Mouse (Mus musculus) cortical plate, adult 2 months (tissue): ENCODE data around the gene Myo5a. TPM values are rescaled to one million over a fixed set of nuclear protein-coding genes. Genes with fewer than 3 reads are reported as not detected.
"Not testable (repeated sequence)": the region's sequence is repeated elsewhere in the genome, so short reads cannot be mapped to it uniquely, and the experiment has no call there.

Experiments
- H3K27ac ChIP-seq: fragments of 200-500 bp; 2 replicates; pipeline ENCODE4 v1.5.1; 2012; ENCODE audit warnings: low read length, control low read depth, inconsistent platforms; ENCODE audit not compliant: insufficient read depth
- H3K4me1 ChIP-seq: fragments of 200-500 bp; 2 replicates; pipeline ENCODE4 v1.6.1; 2011; ENCODE audit warnings: low read length; ENCODE audit not compliant: control insufficient read depth, insufficient read depth
- H3K4me3 ChIP-seq: fragments of 200-500 bp; 2 replicates; pipeline ENCODE4 v1.5.1; 2011; ENCODE audit warnings: mild to moderate bottlenecking, low read length, control low read depth; ENCODE audit not compliant: insufficient read depth
- CTCF ChIP-seq: fragments of 200-500 bp; IDR thresholded peaks from 2 replicates; pipeline ENCODE4 v1.5.1; 2011; ENCODE audit warnings: mild to moderate bottlenecking, control low read depth, low read length; ENCODE audit not compliant: insufficient read depth; ENCODE audit errors: extremely low read depth
- POLR2A ChIP-seq: fragments of 200-500 bp; IDR thresholded peaks from 2 replicates; pipeline ENCODE4 v1.6.1; 2011; ENCODE audit warnings: mild to moderate bottlenecking, low read length, control low read depth; ENCODE audit not compliant: insufficient read depth; ENCODE audit errors: extremely low read depth
- polyA plus RNA-seq: library from polyadenylated mRNA; depleted of rRNA; stranded (reverse); fragments of >200 nt; gene quantifications from 2 replicates; pipeline ENCODE4 v1.2.3, GENCODE M21; 2012

The Myo5a gene
- polyA plus RNA-seq, 1 experiment, result 116 TPM

DNA sequence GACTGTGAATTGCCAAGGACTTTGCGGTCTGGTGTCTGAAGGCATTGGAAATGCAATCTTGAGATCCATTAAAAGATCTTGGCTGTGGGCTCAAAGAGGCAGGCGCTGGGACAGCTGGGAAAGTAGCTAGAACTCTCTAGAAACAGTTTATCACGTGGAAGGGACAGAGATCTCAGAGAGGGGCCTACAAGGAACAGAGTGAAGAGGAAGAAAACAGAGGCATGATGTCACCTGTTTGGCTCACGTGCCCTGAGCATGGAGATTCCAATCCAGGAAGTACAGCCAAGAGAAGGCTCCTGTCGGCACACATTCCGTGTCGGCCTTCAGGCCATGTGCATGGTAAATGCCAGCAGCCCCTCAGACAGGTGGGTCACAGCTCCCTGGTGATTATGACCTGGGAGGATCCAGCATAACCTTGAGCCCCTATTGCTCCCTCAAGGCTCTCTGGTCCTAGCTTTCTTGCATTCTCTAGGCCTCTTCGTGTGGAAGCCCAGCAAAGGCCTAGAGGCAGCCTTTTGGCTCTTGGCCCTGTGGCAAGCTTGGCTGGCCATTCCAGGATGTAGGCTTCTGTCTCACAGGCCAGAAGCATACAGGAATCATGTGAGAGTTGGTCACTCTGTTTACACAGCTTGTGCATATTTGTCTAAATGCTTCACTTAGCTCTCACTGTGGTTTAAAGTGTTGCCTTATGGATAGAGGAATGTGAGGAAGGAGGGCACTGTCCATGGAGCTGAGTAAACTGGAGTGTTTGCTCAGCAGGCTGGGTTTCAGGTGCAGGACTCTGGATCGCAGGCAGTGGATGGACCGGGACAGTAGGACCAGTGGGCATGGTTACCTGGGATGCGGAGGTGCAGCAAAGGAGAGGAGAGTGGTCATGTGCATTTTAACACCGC lies 165.8 kb downstream of the Myo5a start:
- TF ChIP-seq POLR2A, result no peak
- TF ChIP-seq CTCF, result no peak
- Histone ChIP-seq H3K4me1 (peaks cover 16% of the 10 kb centered on the region), H3K4me3 (no peak overlapping the region), H3K27ac (peak overlapping the region; percentile 96; the same call in 1 of the 2 replicates)

DNA sequence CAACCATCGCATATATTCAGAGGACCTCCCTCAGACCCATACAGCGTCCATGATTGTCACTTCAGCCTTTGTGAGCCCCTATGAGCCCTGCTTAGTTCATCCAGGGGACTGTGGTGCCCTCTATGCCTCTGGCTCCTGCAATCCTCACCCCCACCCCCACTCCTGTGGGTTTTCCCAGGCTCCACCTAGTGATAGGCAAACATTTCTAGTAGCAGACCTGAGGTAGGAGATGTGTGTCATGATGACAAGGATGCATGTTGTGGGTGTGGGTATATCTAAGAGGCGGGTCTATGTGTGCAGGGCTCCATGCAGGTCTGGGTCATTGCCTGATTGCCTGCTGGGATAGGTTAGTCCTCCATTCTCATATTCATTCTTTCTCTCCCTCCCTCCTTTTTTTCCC lies 167.4 kb downstream of the Myo5a start:
- TF ChIP-seq CTCF, result no peak
- TF ChIP-seq POLR2A, result no peak
- Histone ChIP-seq H3K4me1 (peaks cover 14% of the 10 kb centered on the region), H3K27ac (no peak overlapping the region)

DNA sequence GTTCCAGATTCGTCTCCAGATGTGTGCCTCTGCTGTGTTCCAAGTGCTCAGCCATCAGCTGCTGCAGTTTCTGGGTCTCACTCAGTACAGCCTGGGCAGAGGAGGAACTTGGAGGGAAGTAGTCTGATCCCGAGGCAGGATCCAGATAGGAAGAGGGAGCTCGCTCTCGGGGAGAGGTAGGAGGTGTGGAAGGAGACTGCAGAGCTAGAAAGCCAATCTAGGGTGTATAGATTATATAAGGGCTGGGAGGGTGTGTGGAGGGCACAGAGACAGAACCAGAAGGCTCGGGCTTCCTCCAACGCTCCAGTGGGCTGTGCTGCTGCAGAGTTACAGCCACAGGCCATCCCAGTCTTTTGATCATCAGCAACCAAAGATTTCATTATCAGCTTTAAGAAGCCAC lies 172.2 kb downstream of the Myo5a start:
- Histone ChIP-seq H3K27ac (peak overlapping the region; percentile 97), H3K4me1 (peaks cover 13% of the 10 kb centered on the region), H3K4me3 (no peak overlapping the region)
- TF ChIP-seq CTCF, result no peak
- peak; percentile 44; the same call in 1 of the 2 replicates for TF ChIP-seq POLR2A

More for the DNA sequence above, 167.4 kb downstream of the Myo5a start:
- no peak overlapping the region for H3K4me3 ChIP-seq

DNA sequence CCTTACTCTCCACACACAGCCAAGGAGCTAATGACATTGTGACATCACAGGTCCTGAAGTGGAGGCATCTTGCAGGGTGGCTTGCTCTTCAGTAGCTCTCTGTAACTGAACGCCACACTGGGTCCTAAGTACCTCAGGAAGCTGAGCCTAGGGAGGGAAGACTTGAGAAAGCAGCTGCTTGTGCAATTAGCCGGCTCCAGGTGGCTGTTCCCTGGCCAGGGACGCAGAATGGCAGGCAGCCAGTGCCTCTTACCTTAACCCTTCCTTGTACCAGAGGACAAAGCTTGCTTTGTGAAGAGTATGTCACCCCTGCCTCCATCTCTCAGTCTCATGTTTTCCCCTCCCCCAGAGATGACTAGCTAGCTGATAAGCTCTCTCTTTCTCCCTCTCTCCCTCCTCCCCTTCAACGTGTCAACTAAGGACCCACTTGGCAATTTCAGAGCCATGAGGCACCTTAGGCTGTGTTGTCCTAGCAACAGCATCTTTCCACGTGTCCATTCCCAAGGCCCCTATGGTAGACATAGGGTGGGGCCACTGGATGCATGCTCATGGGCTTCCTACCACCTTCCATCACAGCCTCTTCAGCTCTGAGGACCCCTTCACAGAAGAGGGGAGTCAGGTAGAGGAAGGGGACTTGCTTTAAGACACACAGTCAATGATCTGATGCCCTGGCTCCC lies 173.1 kb downstream of the Myo5a start:
- Histone ChIP-seq H3K27ac (peak overlapping the region; percentile 97), H3K4me1 (peaks cover 15% of the 10 kb centered on the region)
- TF ChIP-seq POLR2A (no peak), CTCF (no peak)

GRCm38 (mm10) chr9:75244527-75244926 lies 173.7 kb downstream of the Myo5a start:
- Histone ChIP-seq H3K27ac (no peak overlapping the region), H3K4me3 (no peak overlapping the region), H3K4me1 (peaks cover 15% of the 10 kb centered on the region)
- TF ChIP-seq CTCF, result 0 out of 2 replicates have a peak, but pooled peaks have one; percentile 13
- no peak for TF ChIP-seq POLR2A

More for the DNA sequence above, 173.1 kb downstream of the Myo5a start:
- no peak overlapping the region for H3K4me3 ChIP-seq

GRCm38 (mm10) chr9:75246080-75246930 lies 175.5 kb downstream of the Myo5a start:
- Histone ChIP-seq H3K4me3 (no peak overlapping the region), H3K27ac (peak overlapping the region; percentile 52), H3K4me1 (peaks cover 16% of the 10 kb centered on the region)
- no peak for TF ChIP-seq CTCF
- no peak for TF ChIP-seq POLR2A

- Histone ChIP-seq H3K27ac (peak overlapping the region; percentile 78), H3K4me1 (peaks cover 17% of the 10 kb centered on the region), H3K4me3 (no peak overlapping the region)
- no peak; the same call in 1 of the 2 replicates for TF ChIP-seq POLR2A
- no peak for TF ChIP-seq CTCF
Observed at GRCm38 (mm10) chr9:75247870-75248269, 177.1 kb downstream of the Myo5a start.

DNA sequence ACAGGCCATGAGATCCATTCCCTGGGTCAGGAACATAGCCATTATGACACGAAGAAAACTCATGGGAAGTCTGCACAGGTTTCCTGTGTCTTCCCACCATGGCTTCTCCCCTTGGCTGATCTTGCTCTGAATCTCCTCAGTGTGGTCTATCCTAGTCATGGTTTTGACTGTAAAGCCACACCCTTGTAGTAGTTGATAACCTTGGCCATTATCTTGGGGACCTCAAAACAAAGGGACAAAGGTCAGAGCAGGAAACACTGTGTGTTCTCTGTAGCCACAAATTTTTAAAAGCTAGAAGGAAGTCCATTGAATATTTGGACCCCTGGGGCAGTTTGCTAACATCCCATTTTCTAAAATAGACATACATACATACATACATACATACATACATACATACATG lies 177.5 kb downstream of the Myo5a start:
- H3K4me3 ChIP-seq, result no peak overlapping the region
- peaks cover 20% of the 10 kb centered on the region for H3K4me1 ChIP-seq
- peak overlapping the region; percentile 78 for H3K27ac ChIP-seq
- TF ChIP-seq POLR2A (no peak), CTCF (no peak)

DNA sequence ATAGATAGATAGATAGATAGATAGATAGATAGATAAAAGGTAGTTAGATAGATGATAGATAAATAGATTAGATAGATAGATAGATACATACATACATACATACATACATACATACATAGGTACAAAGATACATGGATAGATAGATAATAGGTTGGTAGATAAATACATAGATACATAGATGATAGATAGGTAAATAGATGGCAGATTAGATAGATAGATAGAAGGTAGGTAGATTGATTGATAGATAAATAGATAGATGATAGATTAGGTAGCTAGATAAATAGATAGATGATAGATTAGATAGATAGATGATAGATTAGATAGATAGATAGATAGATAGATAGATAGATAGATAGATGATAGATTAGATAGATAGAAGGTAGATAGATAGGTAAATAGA lies 178.1 kb downstream of the Myo5a start:
- peaks cover 18% of the 10 kb centered on the region for H3K4me1 ChIP-seq
- TF ChIP-seq CTCF (no peak), POLR2A (no peak)
- H3K4me3 ChIP-seq, result no peak overlapping the region
- no peak overlapping the region for H3K27ac ChIP-seq

DNA sequence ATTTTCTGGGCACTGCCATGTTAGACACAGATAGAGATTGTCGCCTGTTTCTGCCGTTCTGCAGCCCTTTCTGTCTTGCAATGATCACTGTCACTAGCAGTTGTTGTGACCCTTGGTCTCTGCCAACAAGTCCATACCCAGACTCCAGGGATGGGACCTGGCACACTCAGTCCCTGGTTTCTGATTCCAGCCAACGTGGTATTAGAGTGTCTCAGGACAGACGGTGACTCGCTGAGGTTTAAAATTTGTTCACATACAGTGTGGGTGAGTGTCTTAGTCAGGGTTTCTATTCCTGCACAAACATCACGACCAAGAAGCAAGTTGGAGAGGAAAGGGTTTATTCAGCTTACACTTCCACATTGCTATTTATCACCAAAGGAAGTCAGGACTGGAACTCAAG lies 182.3 kb downstream of the Myo5a start:
- Histone ChIP-seq H3K27ac (peak overlapping the region; percentile 93), H3K4me1 (peaks cover 20% of the 10 kb centered on the region)
- H3K4me3 ChIP-seq, result not testable (repeated sequence)
